ENCODE assay signal across 22 mouse cellular contexts in genomic region chr3:122478735-122479134, GRCm38 (mm10).
"Had no signal": no experiment of that assay in that cellular context is flagged by ENCODE, and none has a peak within 500 bp of the region (broad histone marks: within the 10 kb centered on the region; RNA-seq: fewer than 3 reads in every experiment).

No protein-coding gene starts in this region.

- H3K4me3 ChIP-seq: limb, embryonic 10.5 days; limb, embryonic 13.5 days; liver, embryonic 12.5 days; liver, embryonic 15.5 days; lung, embryonic 15.5 days; megakaryocyte, embryonic 14.5 days; neural tube, embryonic 12.5 days; stomach, embryonic 15.5 days had no signal

- ATAC-seq: inflammation-experienced regulatory T-cells, adult 6 months; intestine, postnatal 0 days; liver, embryonic 12.5 days had no signal

- H3K36me3 ChIP-seq: limb, embryonic 10.5 days; limb, embryonic 13.5 days; liver, embryonic 12.5 days; liver, embryonic 15.5 days; lung, embryonic 15.5 days; neural tube, embryonic 12.5 days; stomach, embryonic 15.5 days had no signal

- H3K4me2 ChIP-seq: limb, embryonic 13.5 days; liver, embryonic 12.5 days; liver, embryonic 15.5 days; lung, embryonic 15.5 days; midbrain, embryonic 11.5 days; neural tube, embryonic 12.5 days; stomach, embryonic 15.5 days had no signal

- H3K9me3 ChIP-seq: limb, embryonic 10.5 days; limb, embryonic 13.5 days; liver, embryonic 12.5 days; liver, embryonic 15.5 days; lung, embryonic 15.5 days; megakaryocyte, embryonic 14.5 days; neural tube, embryonic 12.5 days; stomach, embryonic 15.5 days had no signal

- H3K27me3 ChIP-seq: limb, embryonic 13.5 days; liver, embryonic 12.5 days; liver, embryonic 15.5 days; lung, embryonic 15.5 days; neural tube, embryonic 12.5 days; stomach, embryonic 15.5 days had no signal

- H3K9ac ChIP-seq: limb, embryonic 13.5 days; liver, embryonic 12.5 days; liver, embryonic 15.5 days; lung, embryonic 15.5 days; neural tube, embryonic 12.5 days; stomach, embryonic 15.5 days had no signal

- DNase-seq: kidney, adult 2 months; kidney, postnatal 25 days; liver; lung, adult 18-20 months; lung, postnatal 10 days; lung, postnatal 36 days; midbrain, embryonic 14.5 days; right cerebral cortex, postnatal 14 days; spleen, adult 18-20 months; thymus, postnatal 25 days had no signal

- H3K27ac ChIP-seq: kidney, postnatal 0 days; limb, embryonic 10.5 days; limb, embryonic 13.5 days; liver, embryonic 12.5 days; liver, embryonic 15.5 days; lung, embryonic 15.5 days; neural tube, embryonic 12.5 days; stomach, embryonic 15.5 days had no signal
